Mouse (Mus musculus): ENCODE data around the gene Ntpcr.

GRCm38 (mm10) chr8:125702868-125703473 is 26.8 kb upstream of the Ntpcr start:
- TF ChIP-seq CTCF (IDR thresholded peaks at IDR 0.05; ENCODE audit: low read depth, low read length): no peak
- TF ChIP-seq POLR2A (IDR thresholded peaks at IDR 0.05; ENCODE audit: borderline replicate concordance, low read depth, low read length): no peak
